Mouse (Mus musculus) kidney, embryonic 16.5 days (tissue): ENCODE data around the gene Snrpd3. TPM values are rescaled to one million over a fixed set of nuclear protein-coding genes. Genes with fewer than 3 reads are reported as not detected.
"Not testable (repeated sequence)": the region's sequence is repeated elsewhere in the genome, so short reads cannot be mapped to it uniquely, and the experiment has no call there.

ENCODE experiments used
- ATAC-seq: fragments of 200-750 bp; cut with Nextera tagmentation; 2 replicates; pipeline ENCODE4 v1.8.0; 2017; ENCODE audit warnings: moderate TSS enrichment; ENCODE audit not compliant: low FRiP score, low TSS enrichment
- H3K27ac ChIP-seq: fragments of 300-500 bp; sonication (generic); 2 replicates; pipeline ENCODE4 v1.5.1; 2014; ENCODE audit warnings: low read length
- H3K27me3 ChIP-seq: fragments of 300-500 bp; sonication (generic); 2 replicates; pipeline ENCODE4 v1.6.1; 2014; ENCODE audit warnings: low read length, control low read depth, mixed read lengths; ENCODE audit not compliant: insufficient read depth
- H3K36me3 ChIP-seq: fragments of 300-500 bp; sonication (generic); 2 replicates; pipeline ENCODE4 v1.6.1; 2014; ENCODE audit warnings: low read length, control low read depth, mixed read lengths; ENCODE audit not compliant: insufficient read depth
- H3K4me1 ChIP-seq: fragments of 300-500 bp; sonication (generic); 2 replicates; pipeline ENCODE4 v1.6.1; 2014; ENCODE audit warnings: low read length, control low read depth, mixed read lengths; ENCODE audit not compliant: insufficient read depth
- H3K4me2 ChIP-seq: fragments of 300-500 bp; sonication (generic); replicated peaks from 2 replicates; pipeline ENCODE4 v1.6.1; 2014; ENCODE audit warnings: low read depth, low read length
- H3K4me3 ChIP-seq: fragments of 300-500 bp; sonication (generic); 2 replicates; pipeline ENCODE4 v1.5.1; 2014; ENCODE audit warnings: mild to moderate bottlenecking, low read length
- H3K9ac ChIP-seq: fragments of 300-500 bp; sonication (generic); replicated peaks from 2 replicates; pipeline ENCODE4 v1.6.1; 2014; ENCODE audit warnings: low read length
- H3K9me3 ChIP-seq: fragments of 300-500 bp; sonication (generic); 2 replicates; pipeline ENCODE4 v1.6.1; 2016; ENCODE audit warnings: low read length, control low read depth
- WGBS: fragments of 180-500 bp; shearing (Covaris S2); extraction: QIAGEN DNeasy Blood & Tissue Kit; methylation state at CpG from one replicate; pipeline ENCODE4 v1.1.7; 2014; 5-methylcytosine and 5-hydroxymethylcytosine counted together
- polyA plus RNA-seq: library from polyadenylated mRNA; unstranded; fragments of >200 nt; fragmentation: Nextera tagmentation; extraction: Ambion mirVana; gene quantifications from 2 replicates; pipeline ENCODE4 v1.2.1, GENCODE M21; 2015

Snrpd3 gene
- polyA plus RNA-seq, 1 experiment from 2014 or later = 156 TPM

- H3K4me3 ChIP-seq, H3K9me3 ChIP-seq, H3K4me2 ChIP-seq, H3K9ac ChIP-seq, ATAC-seq, H3K36me3 ChIP-seq, H3K27me3 ChIP-seq, H3K27ac ChIP-seq, H3K4me1 ChIP-seq: not testable (repeated sequence)
- WGBS = 82% methylated on average over 7 of the region's 7 CpGs
Measured at GRCm38 (mm10) chr10:75499214-75499613, 18.1 kb upstream of the Snrpd3 start.

DNA sequence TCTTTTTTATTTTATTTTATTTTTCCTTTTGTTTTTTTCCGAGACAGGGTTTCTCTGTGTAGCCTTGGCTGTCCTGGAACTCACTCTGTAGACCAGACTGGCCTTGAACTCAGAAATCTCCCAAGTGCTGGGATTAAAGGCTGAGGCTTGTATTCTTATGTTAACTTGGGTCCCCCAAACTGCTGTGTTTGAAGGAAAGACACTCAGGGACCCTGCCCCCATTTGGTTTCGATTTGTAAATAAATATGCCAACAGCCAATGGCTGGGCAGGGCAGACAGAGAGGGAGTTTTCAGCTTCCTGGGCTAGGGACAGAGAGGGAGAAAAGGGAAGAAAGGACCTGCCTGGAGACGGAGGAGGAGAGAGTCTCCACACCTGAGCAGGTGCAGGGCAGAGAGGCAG is 17.6 kb upstream of the Snrpd3 start:
- no peaks in the 10 kb centered on the region for H3K9me3 ChIP-seq
- H3K36me3 ChIP-seq = peaks cover 4% of the 10 kb centered on the region; the same call in 1 of the 2 replicates
- no peak overlapping the region for H3K27ac ChIP-seq
- H3K9ac ChIP-seq = no peak overlapping the region
- H3K4me3 ChIP-seq = no peak overlapping the region
- ATAC-seq = no peak
- H3K4me1 ChIP-seq = no peaks in the 10 kb centered on the region
- 54% methylated on average over 3 of the region's 3 CpGs for WGBS
- no peak overlapping the region for H3K4me2 ChIP-seq
- no peaks in the 10 kb centered on the region for H3K27me3 ChIP-seq

DNA sequence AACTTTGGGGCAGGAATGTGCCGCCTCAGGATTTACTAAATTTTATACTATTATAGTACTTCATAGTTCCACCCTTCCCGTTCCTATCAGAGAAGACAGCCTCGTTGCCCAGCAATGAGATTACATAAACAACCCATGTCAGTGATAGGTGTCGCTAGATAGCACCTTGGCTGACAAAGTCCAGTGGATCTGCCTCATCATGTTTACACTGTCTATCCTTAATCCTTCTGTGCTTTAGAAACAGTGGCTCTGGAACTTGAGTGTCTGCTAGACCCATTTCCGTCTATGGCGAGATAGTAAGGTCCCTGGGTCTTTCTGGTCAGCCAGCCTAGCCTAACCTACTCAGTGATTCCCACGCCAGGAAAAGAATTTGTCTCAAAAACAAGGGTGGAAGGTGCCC is 17.0 kb upstream of the Snrpd3 start:
- H3K27me3 ChIP-seq = no peaks in the 10 kb centered on the region
- no peak overlapping the region for H3K27ac ChIP-seq
- 70% methylated on average over 7 of the region's 7 CpGs for WGBS
- ATAC-seq = no peak
- H3K36me3 ChIP-seq = peaks cover 4% of the 10 kb centered on the region; the same call in 1 of the 2 replicates
- H3K4me3 ChIP-seq = no peak overlapping the region
- no peak overlapping the region for H3K9ac ChIP-seq
- H3K9me3 ChIP-seq = no peaks in the 10 kb centered on the region
- no peak overlapping the region for H3K4me2 ChIP-seq
- no peaks in the 10 kb centered on the region for H3K4me1 ChIP-seq

DNA sequence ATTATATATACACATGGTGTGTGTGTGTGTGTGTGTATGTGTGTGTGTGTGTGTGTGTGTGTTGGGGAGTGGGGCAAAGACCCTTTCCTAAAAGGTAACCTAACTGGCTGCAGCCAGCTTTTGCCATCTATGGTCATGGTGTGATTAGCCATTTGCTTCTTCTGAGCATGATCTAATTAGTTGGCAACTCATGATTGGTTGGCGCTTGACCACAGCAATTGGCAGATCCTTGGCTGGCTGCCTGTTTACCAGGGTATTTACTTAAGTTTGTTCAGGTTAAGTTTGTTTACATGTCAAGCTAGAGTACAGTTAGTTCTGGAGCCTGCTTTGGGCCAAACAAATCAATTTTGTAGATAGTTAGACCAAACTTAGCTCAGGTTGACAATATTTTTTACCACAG is 15.7 kb upstream of the Snrpd3 start:
- no peaks in the 10 kb centered on the region for H3K4me1 ChIP-seq
- no peak for ATAC-seq
- H3K4me2 ChIP-seq = no peak overlapping the region
- no peak overlapping the region for H3K27ac ChIP-seq
- H3K9me3 ChIP-seq = no peaks in the 10 kb centered on the region
- no peak overlapping the region for H3K9ac ChIP-seq
- WGBS = 89% methylated on average over 1 of the region's 1 CpGs
- H3K36me3 ChIP-seq = peaks cover 4% of the 10 kb centered on the region
- H3K27me3 ChIP-seq = no peaks in the 10 kb centered on the region
- no peak overlapping the region for H3K4me3 ChIP-seq

DNA sequence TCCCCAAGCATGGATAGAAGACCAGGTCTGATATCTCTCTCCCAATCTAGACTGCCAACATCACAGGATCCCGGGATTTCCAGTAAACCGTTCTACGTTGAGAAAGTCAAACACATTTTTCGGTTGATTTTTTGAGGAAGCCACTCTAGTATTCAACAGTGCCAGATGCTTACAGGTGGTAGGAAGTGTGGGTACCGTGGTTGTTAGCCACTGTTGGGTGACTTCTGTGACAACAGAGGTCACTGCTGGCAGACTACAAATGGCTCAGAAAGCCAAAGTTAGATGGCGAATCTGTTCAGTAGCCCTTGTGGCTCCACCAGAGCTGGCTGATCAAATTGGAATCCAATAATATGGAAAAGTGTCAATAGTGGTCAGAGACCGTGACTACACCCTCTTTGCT is 13.7 kb upstream of the Snrpd3 start:
- H3K27me3 ChIP-seq = no peaks in the 10 kb centered on the region
- H3K27ac ChIP-seq = no peak overlapping the region
- peaks cover 24% of the 10 kb centered on the region for H3K36me3 ChIP-seq
- H3K4me2 ChIP-seq = no peak overlapping the region
- no peak for ATAC-seq
- WGBS = 90% methylated on average over 7 of the region's 7 CpGs
- H3K9ac ChIP-seq = no peak overlapping the region
- no peaks in the 10 kb centered on the region for H3K4me1 ChIP-seq
- no peak overlapping the region for H3K4me3 ChIP-seq
- no peaks in the 10 kb centered on the region for H3K9me3 ChIP-seq

GRCm38 (mm10) chr10:75504234-75505129 is 12.9 kb upstream of the Snrpd3 start:
- H3K4me2 ChIP-seq = no peak overlapping the region
- H3K9me3 ChIP-seq = no peaks in the 10 kb centered on the region
- H3K27me3 ChIP-seq = no peaks in the 10 kb centered on the region
- H3K36me3 ChIP-seq = peaks cover 32% of the 10 kb centered on the region
- no peak overlapping the region for H3K4me3 ChIP-seq
- no peaks in the 10 kb centered on the region for H3K4me1 ChIP-seq
- WGBS = 85% methylated on average over 8 of the region's 8 CpGs
- no peak overlapping the region for H3K27ac ChIP-seq
- no peak overlapping the region for H3K9ac ChIP-seq
- ATAC-seq = no peak

DNA sequence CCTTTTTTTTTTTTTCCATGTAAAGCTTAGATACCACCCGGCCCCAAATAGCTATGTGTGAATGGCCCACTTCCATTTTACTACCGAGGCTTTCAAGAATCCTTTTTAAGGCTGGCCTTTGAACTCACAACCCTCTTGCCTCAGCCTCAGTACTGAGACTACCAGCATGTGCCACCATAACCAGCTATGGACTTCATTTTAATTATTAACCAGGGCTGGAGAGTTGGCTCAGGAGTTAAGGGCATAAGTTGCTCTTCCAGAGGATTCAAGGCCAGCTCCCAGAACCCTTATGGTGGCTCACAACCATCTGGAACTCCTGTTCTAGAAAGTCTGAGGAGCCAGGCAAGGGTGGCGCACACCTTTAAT is 12.2 kb upstream of the Snrpd3 start:
- Histone ChIP-seq H3K9ac (no peak overlapping the region), H3K4me1 (no peaks in the 10 kb centered on the region), H3K27me3 (no peaks in the 10 kb centered on the region), H3K9me3 (no peaks in the 10 kb centered on the region), H3K36me3 (peaks cover 38% of the 10 kb centered on the region), H3K27ac (no peak overlapping the region), H3K4me3 (no peak overlapping the region), H3K4me2 (no peak overlapping the region)
- 0 out of 2 replicates have a peak, but pooled peaks have one; percentile 8 for ATAC-seq
- 64% methylated on average over 3 of the region's 3 CpGs for WGBS

DNA sequence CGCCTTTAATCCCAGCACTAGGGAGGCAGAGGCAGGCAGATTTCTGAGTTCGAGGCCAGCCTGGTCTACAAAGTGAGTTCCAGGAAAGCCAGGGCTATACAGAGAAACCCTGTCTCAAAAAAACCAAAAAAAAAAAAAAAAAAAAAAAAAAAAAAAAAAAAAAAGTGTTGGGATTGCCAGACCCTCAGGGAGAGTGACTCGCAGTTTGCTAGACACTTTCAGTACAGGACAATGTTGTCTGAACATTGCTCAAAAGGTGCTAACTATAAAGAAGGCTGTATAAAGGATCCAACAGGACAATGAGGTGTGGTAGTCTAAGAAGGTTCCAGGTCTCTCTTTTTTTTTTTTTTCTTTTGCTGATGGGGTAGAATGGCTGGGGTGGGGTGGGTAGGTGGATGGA is 11.4 kb upstream of the Snrpd3 start:
- H3K9me3 ChIP-seq, H3K4me2 ChIP-seq, H3K4me1 ChIP-seq, H3K27ac ChIP-seq, H3K4me3 ChIP-seq, H3K9ac ChIP-seq, ATAC-seq, H3K27me3 ChIP-seq: not testable (repeated sequence)
- H3K36me3 ChIP-seq = peaks cover 45% of the 10 kb centered on the region
- WGBS = 92% methylated on average over 3 of the region's 3 CpGs

- Histone ChIP-seq H3K4me1 (no peaks in the 10 kb centered on the region), H3K27me3 (no peaks in the 10 kb centered on the region), H3K27ac (no peak overlapping the region), H3K9me3 (no peaks in the 10 kb centered on the region), H3K4me2 (no peak overlapping the region), H3K4me3 (no peak overlapping the region), H3K9ac (no peak overlapping the region), H3K36me3 (peaks cover 52% of the 10 kb centered on the region)
- no peak for ATAC-seq
- 96% methylated on average over 7 of the region's 7 CpGs for WGBS
Measured at GRCm38 (mm10) chr10:75510446-75510845, 6.9 kb upstream of the Snrpd3 start.

DNA sequence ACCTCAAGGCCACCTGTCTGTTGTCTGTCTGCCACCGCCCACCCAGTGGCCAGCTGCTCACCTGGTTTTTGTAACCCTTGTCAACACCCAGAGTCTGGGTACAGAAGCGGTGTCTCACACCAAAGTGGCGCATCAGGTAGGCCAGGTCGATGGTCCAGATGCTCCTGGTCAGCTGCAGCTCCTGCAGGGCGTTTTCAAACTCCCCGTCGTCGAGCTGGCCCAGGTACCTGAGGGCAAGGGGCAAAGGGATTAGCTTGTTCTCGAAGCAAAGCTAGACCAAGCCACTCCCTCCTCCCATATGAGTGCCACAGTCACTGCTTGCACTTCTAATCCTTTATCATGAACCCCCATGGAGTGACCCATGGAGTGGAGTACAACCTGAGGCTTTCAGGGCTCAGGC is 6.3 kb upstream of the Snrpd3 start:
- peaks cover 4% of the 10 kb centered on the region for H3K4me1 ChIP-seq
- H3K9ac ChIP-seq = no peak overlapping the region
- H3K4me2 ChIP-seq = no peak overlapping the region
- H3K27me3 ChIP-seq = no peaks in the 10 kb centered on the region
- ATAC-seq = no peak
- H3K36me3 ChIP-seq = peaks cover 52% of the 10 kb centered on the region
- H3K4me3 ChIP-seq = no peak overlapping the region
- WGBS = 91% methylated on average over 9 of the region's 9 CpGs
- H3K9me3 ChIP-seq = no peaks in the 10 kb centered on the region
- no peak overlapping the region for H3K27ac ChIP-seq
